ENCODE assay signal across 8 mouse cellular contexts in the genomic region with DNA sequence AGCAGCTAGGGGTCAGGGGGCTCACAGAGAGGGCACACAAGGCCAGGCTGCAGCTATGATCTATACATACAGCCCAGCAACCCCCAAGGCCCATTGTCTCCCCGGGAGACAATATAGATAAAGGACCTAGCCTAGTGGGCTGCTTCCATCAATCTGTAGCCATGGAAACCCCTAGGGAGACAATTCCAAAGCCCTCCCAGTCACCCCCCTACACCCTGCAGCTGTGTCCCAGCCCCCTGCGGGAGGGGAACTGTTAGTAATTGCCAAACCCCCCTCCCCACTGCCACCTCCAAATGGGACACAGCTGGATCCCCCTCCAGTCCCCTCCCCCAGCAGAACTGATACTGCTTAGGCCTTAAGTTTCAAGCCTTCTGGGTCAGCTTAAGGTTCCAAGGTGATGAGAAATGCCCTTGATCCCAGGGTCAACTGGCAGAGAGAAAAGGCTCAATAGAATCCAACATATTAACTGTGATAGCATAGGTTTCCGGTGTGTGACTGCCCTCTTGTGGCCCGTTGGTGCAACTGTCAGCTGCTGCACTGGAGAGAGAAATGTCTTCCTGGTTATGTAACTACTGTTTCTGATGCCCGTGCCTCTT. TPM values are rescaled to one million over a fixed set of nuclear protein-coding genes. Genes with fewer than 3 reads are reported as not detected.
DNase-seq lines count a peak whose midpoint lies in the region; ATAC-seq lines count a peak whose summit lies in the region.

No protein-coding gene starts in this region.

- peak; percentile 62 for DNase-seq in urinary bladder, postnatal 25 days (ENCODE audit: low spot score)
- DNase-seq in urinary bladder, postnatal 10 days (ENCODE audit: low spot score), result no peak
- peak; percentile 84 for DNase-seq in embryo, embryonic 11.5 days (ENCODE audit: low read depth, low spot score)
- peak; percentile 80 for DNase-seq in kidney, adult 18-20 months
- DNase-seq in limb, embryonic 11.5 days (ENCODE audit: low spot score), result peak; percentile 89
- peak; percentile 60 to 73 for DNase-seq in spleen, adult 18-20 months

- H3K27ac ChIP-seq in limb, embryonic 11.5 days (replicated peaks; ENCODE audit: low read depth, low read length), result peak overlapping the region; percentile 10; the same call in 1 of the 2 replicates
- peak overlapping the region; percentile 75 for H3K27ac ChIP-seq in midbrain, embryonic 12.5 days (replicated peaks)

- H3K9ac ChIP-seq in limb, embryonic 11.5 days (ENCODE audit: low read length), result no peak overlapping the region
- no peak overlapping the region for H3K9ac ChIP-seq in midbrain, embryonic 12.5 days (replicated peaks)

- ATAC-seq in granulocyte monocyte progenitor cell, adult 5-6 weeks (replicated peaks; ENCODE audit: poor library complexity, severe bottlenecking), result peak; percentile 78
- 0 out of 2 replicates have a peak, but pooled peaks have one; percentile 26 for ATAC-seq in limb, embryonic 11.5 days (ENCODE audit: insufficient number of reproducible peaks, low FRiP score, low TSS enrichment, low read depth)
- ATAC-seq in midbrain, embryonic 12.5 days (ENCODE audit: low FRiP score, low read depth), result peak; percentile 75

- 8% methylated on average over 5 of the region's 5 CpGs for WGBS in limb, embryonic 11.5 days
- under 1% methylated on average over 5 of the region's 5 CpGs for WGBS in midbrain, embryonic 12.5 days

- no peak overlapping the region for H3K4me3 ChIP-seq in limb, embryonic 11.5 days (ENCODE audit: low read depth, low read length)
- no peak overlapping the region for H3K4me3 ChIP-seq in midbrain, embryonic 12.5 days

- no peak overlapping the region for H3K4me2 ChIP-seq in limb, embryonic 11.5 days (ENCODE audit: low read depth, severe bottlenecking)
- peak overlapping the region; percentile 1; the same call in 1 of the 2 replicates for H3K4me2 ChIP-seq in midbrain, embryonic 12.5 days (replicated peaks)

- no peaks in the 10 kb centered on the region for H3K9me3 ChIP-seq in limb, embryonic 11.5 days (ENCODE audit: control insufficient read depth, low read length)
- no peaks in the 10 kb centered on the region for H3K9me3 ChIP-seq in midbrain, embryonic 12.5 days

- peaks cover 12% of the 10 kb centered on the region for H3K4me1 ChIP-seq in limb, embryonic 11.5 days (ENCODE audit: control insufficient read depth, insufficient read depth, low read length)
- peaks cover 16% of the 10 kb centered on the region for H3K4me1 ChIP-seq in midbrain, embryonic 12.5 days

- no peaks in the 10 kb centered on the region for H3K27me3 ChIP-seq in limb, embryonic 11.5 days (ENCODE audit: control insufficient read depth, insufficient read depth, low read length)
- H3K27me3 ChIP-seq in midbrain, embryonic 12.5 days, result no peaks in the 10 kb centered on the region

- no peaks in the 10 kb centered on the region for H3K36me3 ChIP-seq in limb, embryonic 11.5 days (ENCODE audit: control insufficient read depth, insufficient read depth, low read length)
- H3K36me3 ChIP-seq in midbrain, embryonic 12.5 days, result no peaks in the 10 kb centered on the region

RNA-seq across cellular contexts. Expression of a gene that starts 12.3 kb away (rescaled TPM):
- 2.9 and 9.4 TPM in 2 replicates for total RNA-seq in granulocyte monocyte progenitor cell, adult 5-6 weeks (2014; fragmentation: Nextera tagmentation)
- total RNA-seq in granulocyte monocyte progenitor cell, adult 5-6 weeks (2017), result 3.7 and 4.3 TPM in 2 replicates
- 4.7 and 5.7 TPM in 2 replicates for polyA plus RNA-seq in limb, embryonic 11.5 days (2014; fragmentation: Nextera tagmentation; extraction: Ambion mirVana)
- 10.0 and 10.7 TPM in 2 replicates for polyA plus RNA-seq in midbrain, embryonic 12.5 days (2016; fragmentation: Nextera tagmentation; extraction: Ambion mirVana)

RNA-seq across cellular contexts. Expression of a gene that starts 16.6 kb away (rescaled TPM):
- not detected in 2 replicates for total RNA-seq in granulocyte monocyte progenitor cell, adult 5-6 weeks (2014; fragmentation: Nextera tagmentation)
- total RNA-seq in granulocyte monocyte progenitor cell, adult 5-6 weeks (2017), result not detected in 2 replicates
- 534 and 581 TPM in 2 replicates for polyA plus RNA-seq in limb, embryonic 11.5 days (2014; fragmentation: Nextera tagmentation; extraction: Ambion mirVana)
- polyA plus RNA-seq in midbrain, embryonic 12.5 days (2016; fragmentation: Nextera tagmentation; extraction: Ambion mirVana), result 355 and 390 TPM in 2 replicates

RNA-seq across cellular contexts. Expression of a gene that starts 46.3 kb away (rescaled TPM):
- total RNA-seq in granulocyte monocyte progenitor cell, adult 5-6 weeks (2014; fragmentation: Nextera tagmentation), result not detected in 2 replicates
- total RNA-seq in granulocyte monocyte progenitor cell, adult 5-6 weeks (2017), result not detected in 2 replicates
- polyA plus RNA-seq in limb, embryonic 11.5 days (2014; fragmentation: Nextera tagmentation; extraction: Ambion mirVana), result 3.0 and 3.2 TPM in 2 replicates
- polyA plus RNA-seq in midbrain, embryonic 12.5 days (2016; fragmentation: Nextera tagmentation; extraction: Ambion mirVana), result 8.2 and 8.9 TPM in 2 replicates

Comparison
In these comparisons a context has a peak if more than half of its experiments do, and no peak if none do; other contexts are left out.
1. ATAC-seq: peak in every context shown above with its lines; median percentile 78 in granulocyte monocyte progenitor cell, adult 5-6 weeks; 75 in midbrain, embryonic 12.5 days; 26 in limb, embryonic 11.5 days.